Mouse (Mus musculus): ENCODE data around the gene Txlna. TPM values are rescaled to one million over a fixed set of nuclear protein-coding genes. Genes with fewer than 3 reads are reported as not detected.

Txlna gene
- polyA plus RNA-seq, 1 experiment from 2014 or later, result 37.6 TPM

DNA sequence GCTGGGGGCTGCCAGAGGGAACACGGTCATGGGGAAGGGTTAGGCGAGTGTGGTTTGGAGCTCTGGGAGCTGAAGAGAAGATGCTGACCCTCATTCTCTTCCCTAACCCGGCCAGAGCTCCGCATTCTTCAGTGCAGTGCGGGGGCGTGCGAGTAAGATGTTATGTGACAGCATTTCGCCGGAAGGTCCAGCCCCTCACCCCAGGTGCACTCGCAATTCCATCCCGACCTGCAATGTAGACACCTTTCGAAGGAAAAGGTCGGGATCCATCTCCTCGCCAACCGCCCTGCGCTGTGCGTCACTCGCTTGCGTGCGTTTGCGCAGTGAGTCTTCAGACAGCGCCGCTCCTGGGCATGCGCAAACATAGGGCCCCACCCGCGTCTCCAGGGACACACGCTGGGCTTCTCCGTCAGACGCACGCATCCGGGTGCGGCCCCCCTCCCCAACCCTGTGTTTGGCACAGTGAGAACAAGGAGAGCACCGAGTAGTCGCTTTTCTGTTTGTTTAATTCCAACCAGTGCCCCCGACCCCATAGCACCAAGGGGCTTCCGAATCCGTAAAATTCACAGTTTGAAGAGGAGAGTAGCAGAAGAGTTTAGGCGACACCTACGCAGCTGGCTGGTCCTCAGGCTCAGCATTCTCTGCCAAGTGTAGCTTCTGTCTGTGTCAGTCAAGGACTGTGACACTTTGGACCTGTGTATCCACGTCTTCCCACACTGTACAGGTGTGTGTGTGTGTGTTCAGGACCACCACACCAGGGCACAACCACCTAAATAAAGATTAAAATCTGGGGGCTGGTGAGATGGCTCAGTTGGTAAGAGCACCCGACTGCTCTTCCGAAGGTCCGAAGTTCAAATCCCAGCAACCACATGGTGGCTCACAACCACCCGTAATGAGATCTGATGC lies 21.8 kb downstream of the Txlna start, which contains the start of gene Iqcc:
TSS of gene Iqcc (minus strand) at position 314 of the 906 bp plus-strand sequence.
- Histone ChIP-seq H3K36me3 (ENCODE audit: insufficient read depth, low read length) (no peaks in the 10 kb centered on the region), H3K4me1 (ENCODE audit: insufficient read depth, low read depth, low read length) (peaks cover 11% of the 10 kb centered on the region; the same call in 1 of the 2 replicates), H3K4me2 (replicated peaks; ENCODE audit: low read depth, low read length) (peak within 1 kb of the TSS; percentile 88), H3K27me3 (replicated peaks; ENCODE audit: insufficient read depth, low read length) (no peaks in the 10 kb centered on the region), H3K4me3 (ENCODE audit: low read depth, low read length) (peak within 1 kb of the TSS; percentile 69), H3K27ac (ENCODE audit: low read length) (peak within 1 kb of the TSS; percentile 74), H3K9me3 (ENCODE audit: low read length) (no peaks in the 10 kb centered on the region), H3K9ac (replicated peaks; ENCODE audit: low read depth) (peak within 1 kb of the TSS; percentile 43)
- TF ChIP-seq EP300 (IDR thresholded peaks at IDR 0.05) (no peak), CTCF (IDR thresholded peaks at IDR 0.05) (peak; percentile 53)
- 4% methylated on average over 43 of the region's 44 CpGs for WGBS
- DNase-seq (ENCODE audit: low spot score), result peak; percentile 98
- peak; percentile 93 for ATAC-seq

DNA sequence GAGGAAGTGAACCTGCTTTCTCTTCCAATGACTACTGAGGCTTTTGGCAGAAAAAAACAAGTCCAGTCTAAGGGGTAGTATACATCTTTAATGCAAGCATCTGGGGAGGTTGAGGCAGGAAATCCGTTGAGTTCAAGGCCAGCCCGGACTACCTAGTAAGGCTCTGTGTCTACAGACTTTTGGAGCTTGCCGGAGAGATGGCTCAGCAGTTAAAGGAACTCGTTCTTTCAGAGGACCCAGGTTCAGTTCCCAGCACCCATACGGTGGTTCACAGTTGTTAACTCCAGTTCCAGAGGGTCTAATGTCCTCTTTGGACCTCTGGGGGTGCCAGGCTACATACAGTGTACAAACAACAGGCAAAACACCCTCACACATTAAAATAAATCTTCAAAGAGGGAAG lies 22.8 kb downstream of the Txlna start:
- WGBS, result 92% methylated on average over 5 of the region's 5 CpGs
- Histone ChIP-seq H3K27ac (ENCODE audit: low read length) (peak overlapping the region; percentile 74; the same call in 1 of the 2 replicates), H3K36me3 (ENCODE audit: insufficient read depth, low read length) (no peaks in the 10 kb centered on the region), H3K4me3 (ENCODE audit: low read depth, low read length) (no peak overlapping the region), H3K9me3 (ENCODE audit: low read length) (no peaks in the 10 kb centered on the region), H3K4me2 (replicated peaks; ENCODE audit: low read depth, low read length) (peak overlapping the region; percentile 88), H3K4me1 (ENCODE audit: insufficient read depth, low read depth, low read length) (peaks cover 8% of the 10 kb centered on the region; the same call in 1 of the 2 replicates), H3K9ac (replicated peaks; ENCODE audit: low read depth) (peak overlapping the region; percentile 43; the same call in 1 of the 2 replicates), H3K27me3 (replicated peaks; ENCODE audit: insufficient read depth, low read length) (no peaks in the 10 kb centered on the region)
- no peak for DNase-seq (ENCODE audit: low spot score)
- TF ChIP-seq EP300 (IDR thresholded peaks at IDR 0.05) (no peak), CTCF (IDR thresholded peaks at IDR 0.05) (no peak)
- no peak for ATAC-seq

DNA sequence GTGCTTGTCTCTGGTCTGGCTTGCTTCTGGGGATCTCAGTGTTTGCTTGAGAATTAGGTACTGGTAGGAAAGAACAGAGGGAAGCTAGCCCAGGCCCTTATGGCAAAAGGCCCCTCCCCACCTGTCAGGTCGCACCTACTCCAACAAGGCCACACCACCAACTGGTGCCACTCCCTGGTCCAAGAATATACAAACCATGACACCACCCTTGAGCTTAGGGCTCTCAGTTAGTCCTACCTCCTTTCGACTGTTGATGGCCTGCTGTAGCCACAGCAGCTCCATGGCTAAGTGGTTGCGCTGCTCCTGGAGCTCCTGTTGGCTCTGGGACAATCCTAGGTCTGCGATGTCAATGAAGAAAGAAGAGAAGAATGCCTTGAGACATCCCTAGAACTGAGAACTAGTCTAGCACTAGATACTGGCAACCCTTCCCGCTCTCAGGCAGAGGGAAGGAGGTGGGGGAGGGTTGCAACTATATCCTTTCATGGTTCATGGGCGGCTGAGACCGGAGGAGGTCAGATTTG lies 23.7 kb downstream of the Txlna start:
- 95% methylated on average over 7 of the region's 7 CpGs for WGBS
- ATAC-seq, result no peak
- H3K4me2 ChIP-seq (replicated peaks; ENCODE audit: low read depth, low read length), result no peak overlapping the region

DNA sequence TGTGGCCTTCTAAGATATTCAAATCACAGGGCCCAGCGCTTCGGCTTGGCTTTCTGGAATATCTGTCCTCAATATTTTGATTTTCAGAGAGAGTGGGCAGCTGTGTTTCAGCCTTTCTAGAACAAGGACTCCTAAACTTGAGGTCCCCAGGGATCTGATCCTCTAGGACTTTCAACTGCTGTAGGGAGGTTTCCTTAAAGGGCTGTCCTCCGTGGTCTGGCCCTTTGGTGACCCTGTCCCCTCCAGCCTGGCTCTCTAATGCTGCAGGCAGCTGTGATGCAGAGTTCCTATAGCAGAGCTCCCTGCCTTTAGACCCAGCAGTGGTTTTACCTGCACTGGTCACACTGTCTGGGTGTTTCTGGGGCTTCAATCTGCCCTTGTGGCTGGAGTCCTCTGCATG lies 24.2 kb downstream of the Txlna start:
- Histone ChIP-seq H3K9ac (replicated peaks; ENCODE audit: low read depth) (no peak overlapping the region), H3K36me3 (ENCODE audit: insufficient read depth, low read length) (no peaks in the 10 kb centered on the region), H3K4me3 (ENCODE audit: low read depth, low read length) (no peak overlapping the region), H3K27me3 (replicated peaks; ENCODE audit: insufficient read depth, low read length) (no peaks in the 10 kb centered on the region), H3K9me3 (ENCODE audit: low read length) (no peaks in the 10 kb centered on the region), H3K4me1 (ENCODE audit: insufficient read depth, low read depth, low read length) (no peaks in the 10 kb centered on the region; the same call in 1 of the 2 replicates), H3K27ac (ENCODE audit: low read length) (no peak overlapping the region), H3K4me2 (replicated peaks; ENCODE audit: low read depth, low read length) (no peak overlapping the region)
- DNase-seq (ENCODE audit: low spot score) (no peak), ATAC-seq (no peak)
- TF ChIP-seq CTCF (IDR thresholded peaks at IDR 0.05) (no peak), EP300 (IDR thresholded peaks at IDR 0.05) (no peak)
- WGBS, result 98% methylated on average over 3 of the region's 3 CpGs

More for the DNA sequence above, 23.7 kb downstream of the Txlna start:
- TF ChIP-seq EP300 (IDR thresholded peaks at IDR 0.05) (no peak), CTCF (IDR thresholded peaks at IDR 0.05) (no peak)
- Histone ChIP-seq H3K27me3 (replicated peaks; ENCODE audit: insufficient read depth, low read length) (no peaks in the 10 kb centered on the region), H3K9me3 (ENCODE audit: low read length) (no peaks in the 10 kb centered on the region), H3K36me3 (ENCODE audit: insufficient read depth, low read length) (no peaks in the 10 kb centered on the region), H3K27ac (ENCODE audit: low read length) (no peak overlapping the region), H3K9ac (replicated peaks; ENCODE audit: low read depth) (no peak overlapping the region), H3K4me3 (ENCODE audit: low read depth, low read length) (no peak overlapping the region), H3K4me1 (ENCODE audit: insufficient read depth, low read depth, low read length) (no peaks in the 10 kb centered on the region; the same call in 1 of the 2 replicates)
- no peak for DNase-seq (ENCODE audit: low spot score)

GRCm38 (mm10) chr4:129615801-129616290 lies 25.0 kb downstream of the Txlna start:
- DNase-seq (ENCODE audit: low spot score), result no peak
- Histone ChIP-seq H3K4me1 (ENCODE audit: insufficient read depth, low read depth, low read length) (no peaks in the 10 kb centered on the region; the same call in 1 of the 2 replicates), H3K27ac (ENCODE audit: low read length) (no peak overlapping the region), H3K27me3 (replicated peaks; ENCODE audit: insufficient read depth, low read length) (no peaks in the 10 kb centered on the region), H3K9me3 (ENCODE audit: low read length) (no peaks in the 10 kb centered on the region), H3K9ac (replicated peaks; ENCODE audit: low read depth) (no peak overlapping the region), H3K4me2 (replicated peaks; ENCODE audit: low read depth, low read length) (no peak overlapping the region), H3K36me3 (ENCODE audit: insufficient read depth, low read length) (no peaks in the 10 kb centered on the region), H3K4me3 (ENCODE audit: low read depth, low read length) (no peak overlapping the region)
- 88% methylated on average over 9 of the region's 9 CpGs for WGBS
- no peak for TF ChIP-seq EP300 (IDR thresholded peaks at IDR 0.05)
- no peak for TF ChIP-seq CTCF (IDR thresholded peaks at IDR 0.05)
- no peak for ATAC-seq

DNA sequence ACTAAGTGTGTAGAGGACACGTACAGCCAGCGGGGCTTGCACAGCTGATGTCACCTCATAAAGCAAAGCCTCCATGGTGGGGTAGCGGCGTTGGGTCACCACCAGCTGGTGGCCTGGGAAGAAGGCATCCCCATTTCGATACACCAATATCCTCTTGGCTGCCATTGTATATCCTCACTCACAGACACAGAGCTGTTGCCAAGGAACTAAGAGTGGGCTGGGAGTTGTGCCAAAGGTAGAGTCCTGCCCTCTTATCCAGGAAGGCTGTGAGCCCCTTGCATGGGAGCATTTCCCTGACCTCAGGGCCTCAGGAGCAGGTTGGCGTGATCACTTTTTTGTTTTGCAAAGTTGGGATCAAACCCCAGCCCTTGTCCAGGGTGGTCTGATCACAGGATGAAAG lies 26.8 kb downstream of the Txlna start, which contains the start of gene Dcdc2b:
TSS of gene Dcdc2b (minus strand) at position 165 of the 400 bp plus-strand sequence.
- Histone ChIP-seq H3K36me3 (ENCODE audit: insufficient read depth, low read length) (no peaks in the 10 kb centered on the region), H3K9me3 (ENCODE audit: low read length) (no peaks in the 10 kb centered on the region), H3K4me1 (ENCODE audit: insufficient read depth, low read depth, low read length) (no peaks in the 10 kb centered on the region; the same call in 1 of the 2 replicates), H3K9ac (replicated peaks; ENCODE audit: low read depth) (no peak within 1 kb of the TSS), H3K4me3 (ENCODE audit: low read depth, low read length) (no peak within 1 kb of the TSS), H3K27ac (ENCODE audit: low read length) (no peak within 1 kb of the TSS), H3K27me3 (replicated peaks; ENCODE audit: insufficient read depth, low read length) (no peaks in the 10 kb centered on the region), H3K4me2 (replicated peaks; ENCODE audit: low read depth, low read length) (no peak within 1 kb of the TSS)
- 55% methylated on average over 6 of the region's 6 CpGs for WGBS
- TF ChIP-seq EP300 (IDR thresholded peaks at IDR 0.05) (no peak), CTCF (IDR thresholded peaks at IDR 0.05) (no peak)
- peak; percentile 58 for DNase-seq (ENCODE audit: low spot score)
- no peak for ATAC-seq
